Mouse (Mus musculus): ENCODE data around the gene Cyp2s1. TPM values are rescaled to one million over a fixed set of nuclear protein-coding genes. Genes with fewer than 3 reads are reported as not detected.

Gene Cyp2s1
- total and polyA plus RNA-seq, 3 experiments, result not detected

DNA sequence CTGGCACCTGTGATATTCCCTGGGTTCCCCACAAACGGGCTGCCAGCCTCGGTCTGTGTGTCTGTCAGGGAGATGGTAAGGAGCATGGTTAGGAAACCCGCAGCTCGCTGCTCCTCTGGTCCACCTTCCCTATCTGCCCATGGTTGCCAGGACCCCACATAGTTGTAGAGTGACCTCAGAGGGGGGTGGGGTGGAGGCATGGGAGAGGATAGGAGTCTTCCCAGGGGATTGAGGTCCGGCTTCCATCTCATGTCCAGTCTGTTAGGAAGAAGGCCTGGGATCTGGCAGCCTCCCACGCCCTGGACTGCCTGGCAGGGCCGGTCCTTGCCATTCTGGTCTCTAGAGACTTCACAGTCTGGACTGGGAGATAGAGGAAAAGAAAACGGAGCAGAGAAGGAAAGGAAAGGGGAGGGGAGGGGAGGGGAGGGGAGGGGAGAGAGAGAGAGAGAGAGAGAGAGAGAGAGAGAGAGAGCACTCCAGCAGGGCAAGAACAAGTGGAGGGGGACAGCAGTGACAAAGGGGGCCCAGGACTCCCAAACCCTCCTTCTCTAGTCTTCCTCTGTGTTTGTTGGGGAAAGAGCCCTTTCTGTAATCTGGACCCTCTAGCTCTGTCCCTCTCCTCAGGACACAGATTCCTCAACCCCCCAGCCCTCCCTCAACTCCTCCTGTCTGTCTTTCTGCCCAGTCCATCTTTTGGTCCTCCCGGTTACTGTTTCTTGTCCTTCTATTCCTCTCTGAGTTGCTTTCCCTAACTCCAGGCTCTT, 29.1 kb downstream of the Cyp2s1 start:
- H3K4me3 ChIP-seq (ENCODE audit: control insufficient read depth in 1 of 2, insufficient read depth in 1 of 2, low read depth in 2 of 2, low read length in 2 of 2), result no peak overlapping the region

DNA sequence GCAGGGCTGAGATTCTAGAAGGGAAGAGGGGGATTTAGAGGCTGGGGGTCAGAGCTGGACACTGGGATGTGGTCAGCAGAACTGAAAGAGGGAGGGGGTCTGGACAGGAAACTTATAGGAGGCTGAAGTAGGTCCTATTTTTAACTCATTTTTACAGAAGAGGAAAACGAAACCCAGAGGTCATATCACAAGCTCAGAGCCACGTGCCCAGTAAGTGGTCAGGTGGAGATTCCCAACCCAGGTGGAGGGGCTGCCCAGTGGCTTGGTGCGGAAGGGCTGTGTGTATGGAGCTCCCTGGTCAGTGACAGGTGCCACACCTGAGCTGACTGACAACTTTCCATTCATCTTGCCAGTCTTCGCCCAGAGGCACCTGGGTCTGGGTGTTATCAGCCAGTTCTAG, 29.7 kb downstream of the Cyp2s1 start:
- no peaks in the 10 kb centered on the region for H3K36me3 ChIP-seq (ENCODE audit: control insufficient read depth in 1 of 2, insufficient read depth in 2 of 2, low read length in 2 of 2)
- H3K9me3 ChIP-seq (replicated peaks; ENCODE audit: insufficient read depth, low read length), result no peaks in the 10 kb centered on the region
- no peak overlapping the region for H3K4me3 ChIP-seq (ENCODE audit: control insufficient read depth in 1 of 2, insufficient read depth in 1 of 2, low read depth in 2 of 2, low read length in 2 of 2)
- H3K9ac ChIP-seq (ENCODE audit: control insufficient read depth, low read depth, low read length, poor library complexity, severe bottlenecking), result no peak overlapping the region
- no peaks in the 10 kb centered on the region for H3K27me3 ChIP-seq (ENCODE audit: control insufficient read depth in 1 of 2, insufficient read depth in 2 of 2, low read length in 2 of 2)
- no peaks in the 10 kb centered on the region for H3K4me1 ChIP-seq (ENCODE audit: control insufficient read depth in 1 of 2, insufficient read depth in 2 of 2, low read length in 2 of 2)
- TF ChIP-seq USF2 (IDR thresholded peaks at IDR 0.05; ENCODE audit: borderline replicate concordance in 1 of 2, insufficient read depth in 1 of 2, low read depth in 1 of 2, low read length in 2 of 2) (no peak), CTCF (IDR thresholded peaks at IDR 0.05 in 2 of 3, conservative IDR thresholded peaks at IDR 0.05 in 1 of 3; ENCODE audit: control insufficient read depth in 1 of 3, insufficient read depth in 1 of 3, low read depth in 2 of 3, low read length in 3 of 3, poor library complexity in 1 of 3, severe bottlenecking in 1 of 3) (no peak), MAZ (IDR thresholded peaks at IDR 0.05; ENCODE audit: low read depth, low read length) (no peak), ZNF384 (IDR thresholded peaks at IDR 0.05; ENCODE audit: low read depth, low read length) (no peak), SIN3A (IDR thresholded peaks at IDR 0.05; ENCODE audit: low read length) (no peak), MAFK (IDR thresholded peaks at IDR 0.05; ENCODE audit: borderline replicate concordance, low read depth, low read length) (no peak), TAL1 (IDR thresholded peaks at IDR 0.05; ENCODE audit: low read length) (no peak), ZKSCAN1 (IDR thresholded peaks at IDR 0.05; ENCODE audit: low read depth, low read length) (no peak), HCFC1 (IDR thresholded peaks at IDR 0.05; ENCODE audit: low read depth, low read length) (no peak), TBP (IDR thresholded peaks at IDR 0.05; ENCODE audit: low read depth, low read length) (no peak), USF1 (IDR thresholded peaks at IDR 0.05; ENCODE audit: low read depth, low read length) (no peak), JUND (IDR thresholded peaks at IDR 0.05; ENCODE audit: low read depth, low read length) (no peak), TCF12 (IDR thresholded peaks at IDR 0.05; ENCODE audit: low read depth, low read length) (no peak), ETS1 (IDR thresholded peaks at IDR 0.05; ENCODE audit: low read depth, low read length) (no peak), EP300 (IDR thresholded peaks at IDR 0.05; ENCODE audit: low read depth in 1 of 2, low read length in 2 of 2) (no peak), NRF1 (IDR thresholded peaks at IDR 0.05; ENCODE audit: insufficient read depth, low read depth, low read length, poor library complexity, severe bottlenecking) (no peak)
- no peaks in the 10 kb centered on the region for H3K79me2 ChIP-seq (ENCODE audit: control insufficient read depth, insufficient read depth, low read length, poor library complexity)
- no peak for DNase-seq (ENCODE audit: low read depth, low spot score)
- H3K27ac ChIP-seq (ENCODE audit: control insufficient read depth, low read depth, low read length), result no peak overlapping the region

More for the DNA sequence above, 29.1 kb downstream of the Cyp2s1 start:
- H3K79me2 ChIP-seq (ENCODE audit: control insufficient read depth, insufficient read depth, low read length, poor library complexity), result no peaks in the 10 kb centered on the region
- peaks cover 0 to 1% of the 10 kb centered on the region in 2 experiments; a peak in 1 of 4 replicates for H3K27me3 ChIP-seq (ENCODE audit: control insufficient read depth in 1 of 2, insufficient read depth in 2 of 2, low read length in 2 of 2)
- no peaks in the 10 kb centered on the region for H3K36me3 ChIP-seq (ENCODE audit: control insufficient read depth in 1 of 2, insufficient read depth in 2 of 2, low read length in 2 of 2)
- no peaks in the 10 kb centered on the region for H3K9me3 ChIP-seq (replicated peaks; ENCODE audit: insufficient read depth, low read length)
- H3K4me1 ChIP-seq (ENCODE audit: control insufficient read depth in 1 of 2, insufficient read depth in 2 of 2, low read length in 2 of 2), result no peaks in the 10 kb centered on the region
- H3K27ac ChIP-seq (ENCODE audit: control insufficient read depth, low read depth, low read length), result no peak overlapping the region
- DNase-seq (ENCODE audit: low read depth, low spot score), result no peak
- TF ChIP-seq BHLHE40 (IDR thresholded peaks at IDR 0.05; ENCODE audit: borderline replicate concordance, low read depth, low read length), result no peak
- no peak for TF ChIP-seq RAD21 (IDR thresholded peaks at IDR 0.05; ENCODE audit: low read depth, low read length)
- TF ChIP-seq CHD2 (IDR thresholded peaks at IDR 0.05; ENCODE audit: low read length), result no peak
- no peak for TF ChIP-seq NELFE (IDR thresholded peaks at IDR 0.05; ENCODE audit: low read depth, low read length)
- TF ChIP-seq ZKSCAN1 (IDR thresholded peaks at IDR 0.05; ENCODE audit: low read depth, low read length), result no peak
- TF ChIP-seq ETS1 (IDR thresholded peaks at IDR 0.05; ENCODE audit: low read depth, low read length), result no peak
- TF ChIP-seq ZNF384 (IDR thresholded peaks at IDR 0.05; ENCODE audit: low read depth, low read length), result no peak
- TF ChIP-seq JUND (IDR thresholded peaks at IDR 0.05; ENCODE audit: low read depth, low read length), result no peak
- TF ChIP-seq ZC3H11A (IDR thresholded peaks at IDR 0.05; ENCODE audit: low read depth, low read length), result no peak
- no peak for TF ChIP-seq MAZ (IDR thresholded peaks at IDR 0.05; ENCODE audit: low read depth, low read length)
- TF ChIP-seq ZMIZ1 (IDR thresholded peaks at IDR 0.05; ENCODE audit: low read depth, low read length), result no peak
- TF ChIP-seq CTCF (IDR thresholded peaks at IDR 0.05 in 2 of 3, conservative IDR thresholded peaks at IDR 0.05 in 1 of 3; ENCODE audit: control insufficient read depth in 1 of 3, insufficient read depth in 1 of 3, low read depth in 2 of 3, low read length in 3 of 3, poor library complexity in 1 of 3, severe bottlenecking in 1 of 3), result no peak
- TF ChIP-seq MXI1 (IDR thresholded peaks at IDR 0.05; ENCODE audit: low read depth, low read length), result no peak
- no peak for TF ChIP-seq GABPA (IDR thresholded peaks at IDR 0.05; ENCODE audit: low read depth, low read length)
- TF ChIP-seq MEF2A (IDR thresholded peaks at IDR 0.05; ENCODE audit: extremely low read depth, insufficient replicate concordance, low read depth, low read length, poor library complexity, severe bottlenecking), result no peak
- no peak for TF ChIP-seq TCF12 (IDR thresholded peaks at IDR 0.05; ENCODE audit: low read depth, low read length)
- TF ChIP-seq POLR2AphosphoS2 (IDR thresholded peaks at IDR 0.05; ENCODE audit: low read length), result no peak
- TF ChIP-seq EP300 (IDR thresholded peaks at IDR 0.05; ENCODE audit: low read depth in 1 of 2, low read length in 2 of 2), result no peak
- TF ChIP-seq MYB (IDR thresholded peaks at IDR 0.05; ENCODE audit: low read depth, low read length), result no peak
- no peak for TF ChIP-seq TBP (IDR thresholded peaks at IDR 0.05; ENCODE audit: low read depth, low read length)
- no peak overlapping the region for H3K9ac ChIP-seq (ENCODE audit: control insufficient read depth, low read depth, low read length, poor library complexity, severe bottlenecking)
